Mouse (Mus musculus): ENCODE measurements around the gene Celsr3. TPM values are rescaled to one million over a fixed set of nuclear protein-coding genes. Genes with fewer than 3 reads are reported as not detected.

Gene Celsr3
- 3.9 and 4.9 TPM in 2 replicates for total RNA-seq (2021)
- long read RNA-seq, experiment 1, partial matches to known transcripts, result 1 of 2 reads
- long read RNA-seq, experiment 1, other reads (novel, unspliced or antisense), result 1 of 2 reads
- long read RNA-seq, experiment 2, partial matches to known transcripts, result 2 of 2 reads
- long read RNA-seq, experiment 2, other reads (novel, unspliced or antisense), result 0 of 2 reads

- DNase-seq, result peak; percentile 93
Measured at GRCm38 (mm10) chr9:108825820-108826699, at the start of gene Celsr3. TSS of gene Celsr3 (plus strand) at chr9:108826320.

GRCm38 (mm10) chr9:108776614-108777013 is 49.5 kb upstream of the Celsr3 start:
- no peak for DNase-seq

- DNase-seq, result no peak
Measured at GRCm38 (mm10) chr9:108777276-108777675, 48.8 kb upstream of the Celsr3 start.

DNA sequence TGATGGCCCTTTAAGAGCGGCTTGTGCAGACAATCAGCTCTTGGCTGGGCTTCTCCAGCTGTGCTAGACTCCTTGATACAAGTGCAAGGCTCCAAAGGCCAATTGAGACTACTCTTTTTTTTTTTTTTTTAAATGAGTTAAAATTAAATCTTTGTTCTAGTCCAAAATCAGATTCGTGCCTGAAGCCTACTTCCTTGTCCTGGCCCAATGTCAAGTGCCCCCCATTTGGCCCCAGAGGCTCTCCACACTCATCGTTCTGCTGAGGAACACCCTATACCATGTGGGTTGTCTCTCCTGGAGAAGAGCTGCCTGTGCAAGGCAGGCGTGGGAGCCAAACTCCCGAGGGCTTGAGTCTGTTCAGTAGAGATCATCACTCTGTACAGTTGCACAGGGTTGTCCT is 45.2 kb upstream of the Celsr3 start:
- no peak for DNase-seq

DNA sequence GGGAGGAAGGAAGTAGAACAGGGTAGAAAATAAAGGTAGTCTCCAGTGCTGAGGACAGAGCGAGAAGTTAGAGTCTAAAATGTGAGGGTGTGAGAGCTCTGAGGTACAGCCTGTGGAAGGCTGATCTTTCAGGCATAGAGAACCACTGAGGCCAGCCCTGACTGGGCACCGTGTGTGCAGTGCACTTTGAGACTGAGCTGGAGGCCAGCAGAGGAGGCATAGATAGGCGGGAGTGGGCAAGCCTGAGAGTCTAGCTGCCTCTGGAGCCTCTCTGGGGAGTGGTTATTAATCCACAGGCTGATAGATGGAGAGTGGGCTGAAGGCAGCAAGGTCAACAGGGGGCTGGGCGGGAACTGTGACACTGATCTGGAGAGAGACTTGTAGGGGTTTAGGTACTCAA is 44.2 kb upstream of the Celsr3 start:
- DNase-seq, result no peak

- DNase-seq, result no peak
Measured at GRCm38 (mm10) chr9:108782836-108783547, 43.1 kb upstream of the Celsr3 start.

GRCm38 (mm10) chr9:108783548-108784463 is 42.3 kb upstream of the Celsr3 start, which contains the start of gene Ip6k2:
TSS of gene Ip6k2 (plus strand) at chr9:108783796.
- DNase-seq, result peak; percentile 99

DNA sequence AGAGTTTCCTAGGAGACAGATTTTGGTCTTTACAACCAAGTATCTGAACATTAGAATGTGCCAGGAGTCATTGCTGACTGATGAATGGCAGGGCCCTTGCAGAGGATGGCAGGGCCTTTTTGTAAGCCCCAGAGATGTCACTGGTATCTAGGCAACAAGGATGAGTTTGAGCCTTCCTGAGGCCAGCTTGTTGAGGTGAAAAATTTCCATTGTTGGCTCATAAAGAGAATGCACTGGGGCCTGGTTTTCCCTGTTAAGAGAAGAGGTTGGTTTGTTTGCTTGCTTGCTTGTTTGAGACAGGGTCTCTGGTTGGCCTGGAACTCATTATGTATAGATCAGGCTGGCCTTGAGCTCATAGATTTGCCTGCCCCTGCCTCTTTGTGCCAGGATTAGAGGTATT is 40.7 kb upstream of the Celsr3 start:
- DNase-seq, result no peak

GRCm38 (mm10) chr9:108786494-108786893 is 39.6 kb upstream of the Celsr3 start:
- DNase-seq, result no peak

DNA sequence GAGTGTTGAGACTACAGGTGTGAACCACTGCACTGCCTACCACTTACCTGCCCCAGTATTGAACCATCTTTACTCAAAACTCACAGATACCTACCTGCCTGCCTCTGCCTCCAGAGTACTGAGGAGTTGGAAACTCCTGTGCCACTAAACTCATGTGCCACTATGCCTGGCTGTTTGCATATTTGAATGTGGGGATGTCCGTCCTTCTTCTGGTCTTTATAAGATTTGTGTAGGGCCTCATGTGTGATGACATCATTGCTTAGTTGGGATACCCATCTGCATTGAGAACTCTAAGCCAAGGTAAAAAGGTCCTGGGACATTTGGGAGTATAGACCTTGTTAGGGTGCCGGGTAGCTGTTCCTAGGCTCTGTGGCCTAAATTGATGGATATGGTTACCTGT is 39.0 kb upstream of the Celsr3 start:
- no peak for DNase-seq

DNA sequence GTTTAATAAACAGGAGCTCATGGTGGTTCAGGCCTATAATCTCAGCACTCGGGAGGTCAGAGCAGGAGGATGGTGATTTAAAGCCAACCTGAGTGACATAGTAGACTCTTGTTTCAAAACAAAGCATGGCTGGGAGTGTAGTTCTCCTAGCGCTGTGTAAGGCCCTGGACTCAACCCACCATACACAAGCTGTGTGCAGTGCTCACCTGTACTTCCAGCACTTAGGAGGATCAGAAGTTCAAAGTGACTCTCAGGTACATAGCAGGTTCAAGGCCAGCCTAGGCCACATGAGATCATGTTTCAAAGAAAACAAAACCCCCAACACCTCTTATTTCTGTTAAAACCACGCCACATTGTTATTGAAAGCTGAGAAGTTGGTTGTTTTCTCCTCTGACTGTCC is 37.4 kb upstream of the Celsr3 start:
- no peak for DNase-seq

DNA sequence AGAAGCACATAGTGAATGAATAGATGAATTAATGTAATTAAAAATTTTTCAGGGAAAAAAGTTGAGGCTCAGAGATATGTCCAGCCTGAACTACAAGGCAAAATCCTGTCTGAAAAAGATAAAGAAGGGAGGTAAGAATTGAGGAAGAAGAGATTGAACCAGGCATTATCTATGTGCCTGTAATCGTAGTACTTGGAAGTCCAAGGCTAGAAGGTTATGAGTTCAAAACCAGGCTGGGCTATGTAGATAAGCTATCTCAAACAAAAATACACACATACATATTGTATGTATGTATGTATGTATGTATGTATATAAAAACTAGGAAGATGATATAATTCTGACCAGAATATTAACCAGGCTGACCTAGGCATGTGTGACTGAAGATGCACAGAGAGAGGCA is 33.8 kb upstream of the Celsr3 start:
- DNase-seq, result no peak

DNA sequence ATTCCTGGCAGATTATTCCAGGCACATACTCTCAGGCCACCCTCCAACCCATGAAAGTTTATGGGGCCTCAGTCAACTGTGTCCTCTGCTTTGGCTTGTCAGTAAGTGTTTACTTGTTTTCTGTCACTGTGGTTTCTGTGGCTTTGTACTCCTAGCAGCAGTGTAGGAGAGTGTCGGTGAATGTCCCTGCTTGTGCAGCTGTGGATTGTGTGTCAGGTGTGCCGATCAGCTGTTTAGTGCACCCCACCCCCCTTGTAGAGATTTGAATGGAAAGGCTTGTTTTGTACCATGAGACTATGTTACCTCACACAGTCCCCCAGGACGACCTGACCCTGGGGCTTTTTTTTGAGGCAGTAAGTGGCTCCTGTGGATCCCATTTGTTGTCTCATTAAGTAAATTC is 33.4 kb upstream of the Celsr3 start:
- no peak for DNase-seq

GRCm38 (mm10) chr9:108795281-108795680 is 30.8 kb upstream of the Celsr3 start:
- no peak for DNase-seq

DNA sequence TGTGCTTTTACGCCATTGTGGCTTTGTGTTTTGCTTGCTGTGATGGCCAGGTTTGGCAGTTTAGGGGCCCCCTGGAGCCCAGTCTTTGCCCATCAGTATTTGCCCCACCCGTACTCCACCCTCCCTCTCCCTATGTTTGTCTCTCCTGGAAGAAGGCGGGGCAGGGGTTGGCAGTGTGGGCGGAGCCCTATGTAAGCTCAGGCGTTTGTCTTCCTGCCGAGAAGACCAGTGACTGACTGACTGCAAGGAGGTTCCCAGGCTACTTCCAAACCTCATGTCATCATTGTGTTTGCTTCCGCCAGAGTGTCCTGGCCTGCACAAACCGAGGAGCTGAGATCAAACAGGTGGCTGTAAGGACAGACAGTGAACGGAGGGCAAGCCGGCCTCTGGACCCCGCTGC is 30.4 kb upstream of the Celsr3 start:
- peak; percentile 71 for DNase-seq

GRCm38 (mm10) chr9:108796351-108796981 is 29.7 kb upstream of the Celsr3 start:
- peak; percentile 48 for DNase-seq

DNA sequence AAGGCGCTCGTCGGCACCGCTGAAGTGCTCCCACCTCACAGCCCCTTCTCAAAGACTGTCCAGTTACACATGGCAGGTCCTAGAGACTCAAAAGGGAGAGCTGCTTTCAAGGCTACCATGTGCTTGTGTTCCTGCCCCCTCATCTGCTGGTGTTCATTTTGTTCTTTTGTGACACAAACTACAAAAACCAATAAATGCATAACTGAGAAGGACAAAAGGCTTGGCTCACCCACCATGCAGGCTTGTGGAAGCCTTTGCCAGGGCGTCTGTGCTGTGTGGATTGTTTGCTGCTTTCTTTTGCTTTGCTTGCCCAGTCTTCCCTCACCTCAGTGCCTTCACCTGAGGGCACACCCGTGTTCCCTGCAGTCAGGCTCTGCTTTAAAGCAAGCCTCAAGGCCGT is 28.6 kb upstream of the Celsr3 start:
- no peak for DNase-seq

DNA sequence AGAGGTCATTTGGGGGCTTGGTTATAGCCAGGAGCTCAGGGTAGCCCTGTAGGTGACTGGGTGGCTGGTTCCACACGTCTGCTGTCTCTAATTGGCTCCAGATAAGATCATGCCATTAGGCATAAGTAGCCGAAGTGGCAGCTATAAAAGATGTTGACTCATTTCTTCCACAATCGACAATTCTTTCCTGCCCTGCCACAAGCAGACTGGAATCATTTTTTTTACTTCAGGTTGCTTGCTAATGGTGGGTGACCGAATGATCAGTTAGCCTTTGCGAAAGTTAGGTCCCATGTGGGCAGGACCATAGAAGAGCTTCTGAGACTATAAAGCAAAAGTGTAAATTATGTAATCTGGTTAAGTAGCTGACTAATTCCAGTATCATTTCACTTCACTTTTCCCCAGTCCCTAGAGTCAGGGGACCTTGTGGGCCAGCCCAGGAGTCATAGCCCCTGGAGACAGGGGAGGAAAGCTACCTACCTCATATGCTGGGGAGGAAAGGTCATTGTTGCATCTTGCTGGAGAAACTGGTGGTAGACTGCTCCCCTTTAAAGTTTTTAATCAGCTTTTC is 27.5 kb upstream of the Celsr3 start:
- DNase-seq, result no peak

DNA sequence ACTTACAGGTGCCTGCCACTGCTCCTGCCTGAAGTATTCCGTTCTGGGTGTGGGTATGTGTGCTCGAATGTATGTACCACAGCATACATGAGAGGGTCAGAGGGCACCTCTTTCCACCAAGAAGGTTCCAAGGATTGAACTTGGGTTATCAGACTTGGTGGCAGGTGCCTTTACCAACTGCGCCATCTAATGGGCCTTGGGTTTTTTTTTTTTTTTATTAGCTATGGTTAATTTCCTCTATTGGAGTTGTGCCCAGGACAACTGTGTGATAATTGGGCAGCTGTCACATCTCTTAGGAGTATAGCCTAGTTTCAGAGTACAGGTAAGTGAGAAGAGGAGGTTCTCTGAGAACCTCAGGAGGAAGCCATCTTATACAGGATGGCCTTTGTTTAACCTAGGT is 26.6 kb upstream of the Celsr3 start:
- no peak for DNase-seq

GRCm38 (mm10) chr9:108805768-108806167 is 20.4 kb upstream of the Celsr3 start:
- no peak for DNase-seq

DNA sequence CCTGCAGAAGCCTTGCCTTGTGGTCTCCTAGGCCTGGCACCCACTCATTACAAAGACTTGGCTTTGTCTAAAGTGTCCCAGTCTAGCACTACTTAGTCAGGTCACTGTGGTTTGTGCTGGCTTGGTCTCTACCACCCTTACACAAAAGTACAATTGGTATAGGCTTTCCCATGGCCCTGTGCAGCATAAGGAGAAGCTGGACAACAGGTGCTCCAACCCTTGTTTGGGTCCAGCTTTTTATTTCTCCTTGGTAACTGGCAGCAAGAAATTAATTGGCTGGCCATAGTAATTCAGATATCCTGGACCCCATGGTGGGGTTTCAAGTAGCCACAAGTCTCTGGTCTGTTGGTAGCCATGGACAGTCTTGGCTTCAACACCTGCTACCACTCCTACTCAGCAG is 19.7 kb upstream of the Celsr3 start:
- no peak for DNase-seq

Measured in adrenal gland, postnatal 14 days (tissue).